Mouse (Mus musculus) limb, embryonic 11.5 days (tissue): Measurements from ENCODE around the gene Tlcd2. TPM values are rescaled to one million over a fixed set of nuclear protein-coding genes. Genes with fewer than 3 reads are reported as not detected.

Source experiments
- ATAC-seq: fragments of 200-750 bp; cut with Nextera tagmentation; 2 replicates; pipeline ENCODE4 v1.8.0; 2017; ENCODE audit warnings: low read depth; ENCODE audit not compliant: insufficient number of reproducible peaks, low FRiP score, low TSS enrichment
- DNase-seq: peaks from one replicate; pipeline ENCODE4 v3.0.0-alpha.2; 2015; ENCODE audit warnings: low spot score
- H3K27ac ChIP-seq: fragments of 300-500 bp; sonication (generic); replicated peaks from 2 replicates; pipeline ENCODE4 v1.5.1; 2014; ENCODE audit warnings: low read depth, mild to moderate bottlenecking, low read length
- H3K27me3 ChIP-seq: fragments of 300-500 bp; sonication (generic); 2 replicates; pipeline ENCODE4 v1.6.1; 2014; ENCODE audit warnings: mild to moderate bottlenecking, low read length, mixed read lengths; ENCODE audit not compliant: control insufficient read depth, insufficient read depth
- H3K36me3 ChIP-seq: fragments of 300-500 bp; sonication (generic); 2 replicates; pipeline ENCODE4 v1.6.1; 2014; ENCODE audit warnings: mild to moderate bottlenecking, low read length, moderate library complexity, mixed read lengths; ENCODE audit not compliant: control insufficient read depth, insufficient read depth
- H3K4me1 ChIP-seq: fragments of 300-500 bp; sonication (generic); 2 replicates; pipeline ENCODE4 v1.6.1; 2014; ENCODE audit warnings: low read length, mixed read lengths; ENCODE audit not compliant: control insufficient read depth, insufficient read depth
- H3K4me2 ChIP-seq: fragments of 300-500 bp; sonication (generic); 2 replicates; pipeline ENCODE4 v1.6.1; 2014; ENCODE audit warnings: low read depth, mild to moderate bottlenecking, moderate library complexity; ENCODE audit not compliant: severe bottlenecking
- H3K4me3 ChIP-seq: fragments of 300-500 bp; sonication (generic); 2 replicates; pipeline ENCODE4 v1.5.1; 2014; ENCODE audit warnings: low read depth, low read length
- H3K9ac ChIP-seq: fragments of 300-500 bp; sonication (generic); 2 replicates; pipeline ENCODE4 v1.6.1; 2014; ENCODE audit warnings: mild to moderate bottlenecking, low read length
- H3K9me3 ChIP-seq: fragments of 300-500 bp; sonication (generic); 2 replicates; pipeline ENCODE4 v1.6.1; 2016; ENCODE audit warnings: low read length; ENCODE audit not compliant: control insufficient read depth
- WGBS: fragments of 180-500 bp; shearing (Covaris S2); extraction: QIAGEN DNeasy Blood & Tissue Kit; methylation state at CpG from one replicate; pipeline ENCODE4 v1.1.7; 2014; 5-methylcytosine and 5-hydroxymethylcytosine counted together
- polyA plus RNA-seq: library from polyadenylated mRNA; unstranded; fragments of >200 nt; fragmentation: Nextera tagmentation; extraction: Ambion mirVana; gene quantifications from 2 replicates; pipeline ENCODE4 v1.2.1, GENCODE M21; 2014

Tlcd2 gene
- polyA plus RNA-seq: 10.4 and 11.3 TPM in 2 replicates

DNA sequence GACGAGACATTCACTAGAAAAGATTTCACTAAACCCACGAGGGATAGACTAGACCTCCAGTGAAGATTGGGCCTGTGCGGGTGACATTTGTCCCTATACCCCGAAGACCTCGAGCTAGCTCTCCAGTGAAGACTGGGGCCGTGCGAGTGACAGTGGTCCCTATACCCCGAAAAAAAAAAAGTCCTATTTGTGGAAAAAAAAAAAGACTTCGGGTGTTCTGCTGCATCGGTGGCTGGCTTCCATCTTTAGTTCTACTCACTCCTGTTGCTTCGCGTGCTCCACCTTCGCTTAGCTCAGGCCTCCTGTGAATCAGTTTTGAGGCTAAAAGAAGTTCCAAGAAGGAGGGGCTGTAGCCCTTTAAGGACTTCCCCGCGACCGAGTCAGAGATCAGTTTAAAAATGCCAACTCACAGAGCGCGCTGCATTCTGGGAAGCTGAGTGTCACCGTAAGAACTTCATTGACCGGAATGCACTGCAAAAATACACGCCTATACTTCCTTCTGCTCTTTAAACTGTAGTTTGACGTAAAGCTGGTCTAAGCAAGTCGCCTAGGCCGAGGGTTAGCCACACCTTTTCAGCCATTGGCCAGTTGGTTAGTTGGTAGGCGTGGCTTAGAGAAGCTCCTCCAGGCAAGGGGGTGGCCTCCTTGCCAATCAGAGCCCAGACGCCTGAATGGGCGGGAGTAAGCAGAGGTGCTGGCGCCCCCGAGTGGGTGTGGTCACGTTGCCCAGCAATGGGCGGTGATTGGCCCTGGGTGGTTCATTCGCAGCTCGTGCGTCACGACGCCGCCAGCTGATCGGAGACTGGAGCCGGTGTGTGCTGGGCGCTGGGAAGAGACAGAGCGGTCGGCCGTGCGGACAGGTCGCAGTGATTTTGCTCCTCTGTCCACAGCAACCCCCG is at the start of gene Tlcd2:
Tlcd2 (plus strand) TSS at position 872 of the 899 bp plus-strand sequence.
- peaks cover 25% of the 10 kb centered on the region for H3K4me1 ChIP-seq
- peak within 1 kb of the TSS; percentile 65 for H3K4me3 ChIP-seq
- ATAC-seq (peak; percentile 92), DNase-seq (peak; percentile 99)
- H3K27me3 ChIP-seq: no peaks in the 10 kb centered on the region
- peak within 1 kb of the TSS; percentile 96 for H3K4me2 ChIP-seq
- H3K27ac ChIP-seq: peak within 1 kb of the TSS; percentile 80
- H3K9ac ChIP-seq: peak within 1 kb of the TSS; percentile 58
- H3K9me3 ChIP-seq: no peaks in the 10 kb centered on the region
- H3K36me3 ChIP-seq: no peaks in the 10 kb centered on the region
- WGBS: under 1% methylated on average over 46 of the region's 46 CpGs

DNA sequence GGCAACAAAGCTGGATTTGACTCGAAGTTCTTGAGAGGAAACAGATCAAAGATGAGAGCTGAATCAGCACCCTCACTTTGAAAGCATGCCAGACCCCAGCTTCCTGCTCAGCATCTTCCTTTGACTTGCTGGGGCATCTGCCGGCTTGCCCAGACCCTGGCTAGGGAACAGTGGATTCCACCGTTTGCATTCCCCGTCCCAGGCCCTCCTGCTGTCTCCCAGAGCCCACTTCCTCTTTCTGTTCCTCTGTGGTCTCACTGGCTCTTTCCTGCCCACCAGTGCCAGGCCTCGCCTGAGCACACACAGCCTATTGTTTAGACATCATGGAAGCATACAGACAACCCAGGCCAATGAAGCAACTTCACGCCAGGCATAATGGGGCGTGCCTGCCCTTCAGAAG is 46.4 kb upstream of the Tlcd2 start:
- H3K9me3 ChIP-seq: no peaks in the 10 kb centered on the region
- no peak overlapping the region for H3K4me2 ChIP-seq
- H3K27ac ChIP-seq: no peak overlapping the region
- ATAC-seq: no peak
- no peaks in the 10 kb centered on the region for H3K4me1 ChIP-seq
- no peak for DNase-seq
- WGBS: 64% methylated on average over 7 of the region's 7 CpGs
- no peak overlapping the region for H3K9ac ChIP-seq
- peaks cover 4% of the 10 kb centered on the region; the same call in 1 of the 2 replicates for H3K36me3 ChIP-seq
- no peak overlapping the region for H3K4me3 ChIP-seq
- no peaks in the 10 kb centered on the region for H3K27me3 ChIP-seq

DNA sequence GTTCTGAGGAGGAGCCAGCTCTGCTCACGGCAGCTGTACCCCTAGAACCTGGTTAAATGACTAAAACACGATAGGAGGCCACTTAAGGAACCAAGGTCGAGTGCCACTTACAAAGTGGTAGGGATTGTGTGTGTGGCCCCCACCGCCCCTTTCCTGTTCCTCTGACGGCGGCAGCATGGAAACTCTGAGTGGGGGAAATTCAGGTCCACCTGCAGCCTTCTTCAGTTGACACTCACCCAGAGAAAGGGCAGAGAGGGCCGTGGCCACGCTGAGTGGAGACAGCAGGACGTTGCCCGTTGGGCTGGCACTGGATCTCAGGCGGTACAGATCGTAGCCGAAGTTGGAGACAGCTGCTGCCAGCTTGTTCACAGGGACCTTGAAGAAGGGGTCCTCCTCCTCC is 45.5 kb upstream of the Tlcd2 start:
- Histone ChIP-seq H3K36me3 (peaks cover 4% of the 10 kb centered on the region; the same call in 1 of the 2 replicates), H3K9me3 (no peaks in the 10 kb centered on the region), H3K4me2 (no peak overlapping the region), H3K27ac (no peak overlapping the region), H3K9ac (no peak overlapping the region), H3K4me3 (no peak overlapping the region), H3K4me1 (peaks cover 7% of the 10 kb centered on the region), H3K27me3 (no peaks in the 10 kb centered on the region)
- WGBS: 89% methylated on average over 13 of the region's 13 CpGs
- ATAC-seq (no peak), DNase-seq (no peak)

DNA sequence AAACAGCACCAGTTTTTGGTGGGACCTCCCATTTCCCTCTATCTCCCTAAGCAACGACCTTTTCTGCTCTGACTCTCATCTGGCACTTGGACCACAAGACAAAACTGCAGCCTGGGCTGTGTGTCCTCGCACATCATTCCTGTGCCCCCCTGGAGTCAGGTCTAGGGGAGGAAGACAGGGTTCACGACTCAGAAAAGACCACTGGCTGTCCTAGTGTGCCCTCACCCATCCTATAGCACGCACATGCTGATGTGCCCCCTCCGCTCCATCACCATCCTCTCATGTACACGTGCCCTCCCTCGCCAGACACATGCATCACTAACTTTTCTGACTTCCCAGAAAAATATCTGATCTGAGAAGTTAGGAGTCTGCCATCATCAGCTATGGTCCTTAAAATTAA is 41.5 kb upstream of the Tlcd2 start:
- Histone ChIP-seq H3K4me1 (peaks cover 13% of the 10 kb centered on the region), H3K36me3 (0 out of 2 replicates have a peak, but pooled peaks cover 2% of the 10 kb centered on the region), H3K27ac (no peak overlapping the region), H3K4me2 (no peak overlapping the region), H3K4me3 (no peak overlapping the region), H3K27me3 (no peaks in the 10 kb centered on the region), H3K9ac (no peak overlapping the region), H3K9me3 (no peaks in the 10 kb centered on the region)
- WGBS: 84% methylated on average over 7 of the region's 7 CpGs
- DNase-seq: no peak
- no peak for ATAC-seq

DNA sequence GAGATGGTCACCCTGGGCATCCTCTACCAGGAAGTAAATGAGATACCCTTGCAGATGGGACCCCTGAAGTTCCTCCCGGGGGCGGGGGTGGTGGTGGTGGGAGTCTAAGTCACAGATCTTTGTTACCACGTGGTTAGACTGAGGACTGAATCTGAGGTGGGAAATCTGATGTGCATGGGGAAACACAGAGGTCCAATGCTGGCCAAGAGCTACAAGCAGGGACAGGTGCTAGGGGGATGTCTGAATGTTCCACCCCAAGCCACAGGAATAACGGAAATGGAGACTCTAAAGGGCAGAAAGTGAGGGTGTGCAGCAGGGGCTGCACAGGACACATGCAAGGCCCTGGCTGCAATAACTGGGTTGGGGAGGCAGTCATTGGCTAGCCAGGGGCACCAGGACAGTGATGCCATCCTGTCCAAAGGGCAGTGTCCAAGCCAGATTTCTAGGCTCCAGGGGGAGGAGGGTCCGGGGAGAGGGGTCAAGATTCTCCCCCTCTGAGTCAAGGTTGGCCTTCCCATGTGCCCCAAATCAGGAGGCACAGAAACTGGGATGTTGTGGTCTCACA is 40.6 kb upstream of the Tlcd2 start:
- no peaks in the 10 kb centered on the region for H3K36me3 ChIP-seq
- H3K4me1 ChIP-seq: peaks cover 13% of the 10 kb centered on the region
- peak overlapping the region; percentile 10; the same call in 1 of the 2 replicates for H3K27ac ChIP-seq
- ATAC-seq (no peak), DNase-seq (no peak)
- peak overlapping the region; percentile 50 for H3K4me3 ChIP-seq
- H3K4me2 ChIP-seq: peak overlapping the region; percentile 78
- H3K9ac ChIP-seq: peak overlapping the region; percentile 61
- 43% methylated on average over 5 of the region's 5 CpGs for WGBS
- H3K27me3 ChIP-seq: no peaks in the 10 kb centered on the region
- H3K9me3 ChIP-seq: no peaks in the 10 kb centered on the region

DNA sequence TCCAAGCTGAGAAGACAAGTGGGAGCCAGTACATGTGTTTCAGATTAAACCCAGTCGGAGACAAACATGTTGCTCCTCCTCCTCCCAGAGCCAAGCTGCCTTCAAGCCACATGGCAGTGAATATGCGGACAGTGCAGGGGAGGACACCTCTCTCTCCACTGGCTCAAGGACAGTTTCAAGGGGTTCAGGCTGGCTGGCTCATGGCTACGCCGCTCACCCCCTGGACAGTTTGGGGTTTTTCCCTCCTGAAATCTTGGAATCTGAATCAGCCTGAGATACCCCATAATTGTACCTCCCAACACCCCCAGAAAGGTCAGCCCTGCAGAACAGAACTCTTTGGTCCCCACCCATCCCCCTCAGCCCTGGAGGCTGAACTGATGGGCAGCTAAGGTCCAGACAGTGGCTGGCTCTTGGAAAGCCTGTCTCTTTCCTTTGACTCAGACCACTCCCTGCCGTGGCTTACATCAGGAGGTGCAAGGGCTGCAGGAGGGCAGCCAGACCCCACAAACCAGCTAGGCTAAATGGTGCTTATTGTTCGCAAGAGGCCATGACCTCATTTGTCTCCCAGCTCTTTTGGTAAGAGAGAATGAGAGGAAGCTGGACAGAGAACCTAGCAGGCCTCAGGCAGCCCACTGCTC is 40.0 kb upstream of the Tlcd2 start:
- peaks cover 13% of the 10 kb centered on the region for H3K4me1 ChIP-seq
- DNase-seq: peak; percentile 43
- no peaks in the 10 kb centered on the region for H3K36me3 ChIP-seq
- H3K9me3 ChIP-seq: no peaks in the 10 kb centered on the region
- peak overlapping the region; percentile 61 for H3K9ac ChIP-seq
- WGBS: 17% methylated on average over 6 of the region's 6 CpGs
- peak overlapping the region; percentile 50 for H3K4me3 ChIP-seq
- H3K27me3 ChIP-seq: no peaks in the 10 kb centered on the region
- ATAC-seq: peak; percentile 66; the same call in 1 of the 2 replicates
- peak overlapping the region; percentile 10 for H3K27ac ChIP-seq
- peak overlapping the region; percentile 78 for H3K4me2 ChIP-seq

DNA sequence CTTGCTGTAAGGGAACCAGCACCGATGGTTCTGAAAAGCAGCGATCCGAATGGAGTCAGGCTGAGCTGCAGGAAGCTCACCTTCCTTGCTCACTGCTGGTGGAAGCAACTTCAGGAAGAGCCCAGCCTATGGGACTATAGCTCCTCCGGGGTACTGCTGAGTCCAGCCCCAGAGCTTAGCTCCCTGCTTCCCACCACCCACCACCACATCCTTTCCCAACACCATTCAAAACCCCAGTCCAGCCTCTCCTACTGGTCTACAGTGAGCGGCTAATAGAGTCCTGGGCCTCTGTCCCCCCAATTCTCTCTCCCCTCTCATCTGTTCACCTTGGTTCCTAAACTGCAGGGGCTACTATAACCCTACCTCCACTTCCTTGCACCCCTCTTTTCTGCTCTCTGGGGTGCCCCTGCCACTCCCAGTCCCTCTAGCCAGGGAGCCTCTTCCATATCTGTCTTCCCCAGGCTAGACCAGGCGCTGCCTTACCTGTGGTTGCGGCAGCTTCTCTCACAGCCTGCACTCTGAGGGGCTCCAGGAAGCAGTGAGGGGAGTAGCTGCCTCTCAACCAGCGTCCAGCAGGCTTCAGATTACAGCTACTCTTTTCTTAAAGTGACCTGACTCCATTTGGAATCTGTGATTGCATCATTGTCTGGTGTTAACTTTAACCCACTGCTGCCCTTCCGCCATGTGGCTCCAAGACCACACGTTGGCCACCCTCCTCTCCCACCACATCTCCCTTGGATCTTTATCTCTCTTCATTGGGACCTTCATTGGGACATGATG is 39.3 kb upstream of the Tlcd2 start, which contains the start of gene Serpinf1:
Serpinf1 (minus strand) TSS at position 689 of the 780 bp plus-strand sequence.
- H3K9ac ChIP-seq: peak within 1 kb of the TSS; percentile 61
- peaks cover 13% of the 10 kb centered on the region for H3K4me1 ChIP-seq
- 22% methylated on average over 10 of the region's 10 CpGs for WGBS

More for the DNA sequence above, 39.3 kb upstream of the Tlcd2 start, which contains the start of gene Serpinf1:
- Histone ChIP-seq H3K27ac (peak within 1 kb of the TSS; percentile 10), H3K4me2 (peak within 1 kb of the TSS; percentile 78), H3K4me3 (peak within 1 kb of the TSS; percentile 50), H3K36me3 (no peaks in the 10 kb centered on the region), H3K9me3 (no peaks in the 10 kb centered on the region), H3K27me3 (no peaks in the 10 kb centered on the region)
- peak; percentile 63 for DNase-seq
- peak; percentile 62; the same call in 1 of the 2 replicates for ATAC-seq
